Mouse (Mus musculus) adrenal gland, postnatal 4 days (tissue): ENCODE measurements around the gene Sptbn4. TPM values are rescaled to one million over a fixed set of nuclear protein-coding genes. Genes with fewer than 3 reads are reported as not detected.

Experiments
- total RNA-seq, 2 experiments: library from RNA; stranded (reverse); gene quantifications; 2 replicates each; pipeline ENCODE4 v1.2.3; 2021

The Sptbn4 gene
- total RNA-seq, 2 experiments from 2014 or later, result 1.2 to 1.4 TPM

Other genes with a start within 250 kb of the Sptbn4 start
- 10 to 100 TPM; 12.7 to 14.4 TPM for gene Itpkc, start 219.0 kb downstream of the Sptbn4 start, total RNA-seq
- 10 to 100 TPM; 37.1 to 42.0 TPM for gene Coq8b, start 214.7 kb downstream of the Sptbn4 start, total RNA-seq
- gene Numbl, start 189.3 kb downstream of the Sptbn4 start, total RNA-seq, result 10 to 100 TPM; 21.0 to 21.1 TPM
- 100 to 1,000 TPM in 1 of 2 experiments, 10 to 100 TPM in 1; 95.4 to 102 TPM for gene Ltbp4, start 110.0 kb downstream of the Sptbn4 start, total RNA-seq
- gene Shkbp1, start 91.7 kb downstream of the Sptbn4 start, total RNA-seq, result 10 to 100 TPM; 22.9 to 31.7 TPM
- gene Gm20479, start 90.3 kb downstream of the Sptbn4 start, total RNA-seq, result 1 to 10 TPM in 1 of 2 experiments, not detected in 1; 2.5 TPM
- gene Blvrb, start 292 bp upstream of the Sptbn4 start, total RNA-seq, result 10 to 100 TPM; 58.4 to 62.1 TPM
- gene Sertad3, start 26.1 kb upstream of the Sptbn4 start, total RNA-seq, result 10 to 100 TPM; 16.7 to 17.3 TPM
- 10 to 100 TPM; 18.1 to 18.8 TPM for gene Sertad1, start 39.2 kb upstream of the Sptbn4 start, total RNA-seq
- 1 to 10 TPM; 7.0 to 8.8 TPM for gene Prx, start 51.6 kb upstream of the Sptbn4 start, total RNA-seq
- 1 to 10 TPM; 1.4 to 1.8 TPM for gene Hipk4, start 75.6 kb upstream of the Sptbn4 start, total RNA-seq
- gene Pld3, start 105.5 kb upstream of the Sptbn4 start, total RNA-seq, result 100 to 1,000 TPM; 132 to 133 TPM
- 10 to 100 TPM; 21.6 to 28.0 TPM for gene 2310022A10Rik, start 105.5 kb upstream of the Sptbn4 start, total RNA-seq
- 100 to 1,000 TPM; 195 to 220 TPM for gene Akt2, start 143.9 kb upstream of the Sptbn4 start, total RNA-seq
- 1 to 10 TPM; 1.1 to 1.6 TPM for gene Ttc9b, start 206.2 kb upstream of the Sptbn4 start, total RNA-seq
- 10 to 100 TPM; 30.3 to 31.9 TPM for gene Map3k10, start 226.9 kb upstream of the Sptbn4 start, total RNA-seq
- gene Zfp607b, start 241.7 kb upstream of the Sptbn4 start, total RNA-seq, result 1 to 10 TPM; 2.9 to 3.5 TPM